Mouse (Mus musculus): ENCODE measurements around the gene Gm28230.

Gm28230 gene

DNA sequence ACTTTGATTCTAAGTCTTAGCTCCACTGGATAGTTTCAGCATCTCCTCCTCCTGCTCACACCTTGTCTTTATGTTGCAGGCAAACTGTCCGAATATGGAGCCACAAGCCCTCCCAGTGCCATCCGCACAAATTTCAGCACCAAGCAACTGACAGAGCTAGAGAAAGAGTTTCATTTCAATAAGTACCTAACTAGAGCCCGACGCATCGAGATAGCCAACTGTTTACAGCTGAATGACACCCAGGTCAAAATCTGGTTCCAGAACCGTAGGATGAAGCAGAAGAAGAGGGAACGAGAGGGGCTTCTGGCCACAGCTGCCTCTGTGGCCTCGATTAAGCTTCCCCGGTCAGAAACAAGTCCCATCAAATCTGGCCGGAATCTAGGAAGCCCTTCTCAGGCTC lies 37.4 kb downstream of the Gm28230 start:
- DNase-seq (ENCODE audit: low spot score in 2 of 2), result no peak

GRCm38 (mm10) chr2:74774359-74774758 lies 47.8 kb downstream of the Gm28230 start:
- no peak for DNase-seq (ENCODE audit: low spot score in 2 of 2)

- DNase-seq (ENCODE audit: low spot score in 2 of 2), result no peak
These were observed 51.2 kb downstream of the Gm28230 start for GRCm38 (mm10) chr2:74777536-74778275.

DNA sequence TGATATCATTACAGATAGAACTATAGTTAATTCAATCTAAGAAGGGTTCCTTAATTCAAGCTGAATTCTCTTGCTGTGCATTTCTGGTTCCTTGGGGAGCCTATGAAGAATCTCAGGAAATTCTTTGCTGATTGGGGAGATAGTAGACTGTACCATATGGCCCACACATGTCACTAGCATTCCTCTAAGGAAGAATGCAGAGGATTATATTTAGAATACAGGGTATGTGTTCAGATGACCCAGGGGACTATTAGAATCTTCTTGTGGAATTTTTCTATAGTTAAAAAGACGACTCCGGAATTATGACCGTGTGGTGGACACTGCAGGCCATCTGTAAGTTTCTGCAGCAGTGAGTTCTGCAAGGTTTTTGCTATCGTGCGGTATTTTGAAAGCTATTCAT lies 54.9 kb downstream of the Gm28230 start:
- DNase-seq (ENCODE audit: low spot score in 2 of 2), result no peak

GRCm38 (mm10) chr2:74795531-74795930 lies 69.0 kb downstream of the Gm28230 start:
- DNase-seq (ENCODE audit: low spot score in 2 of 2), result no peak
